Mouse (Mus musculus) MEL (cell line): ENCODE measurements at regions not wholly inside any gene's neighbourhood (a gene's known extent, or its start where the extent isn't known, plus 50 kb on each side); places are given as distances from the start of the nearest gene placed in this dataset.

Experiments
- CHD1 ChIP-seq: IDR thresholded peaks from 2 replicates; pipeline ENCODE4 v1.6.1; 2012; ENCODE audit warnings: low read depth, mild to moderate bottlenecking, inconsistent platforms, low read length, improper control_type of control experiment
- CTCF ChIP-seq, 3 experiments: IDR thresholded peaks in 2 of 3; conservative IDR thresholded peaks in 1 of 3; 2 replicates each; pipeline ENCODE4 v1.5.1; 2011 to 2012; ENCODE audit warnings: low read length in 3 of 3, low read depth in 2 of 3, mild to moderate bottlenecking in 2 of 3, improper control_type of control experiment in 1 of 3, inconsistent platforms in 1 of 3, mixed read lengths in 1 of 3, moderate library complexity in 1 of 3; ENCODE audit not compliant: control insufficient read depth in 1 of 3, insufficient read depth in 1 of 3, poor library complexity in 1 of 3, severe bottlenecking in 1 of 3
- EP300 ChIP-seq, 2 experiments: IDR thresholded peaks; 2 replicates each; pipeline ENCODE4 v1.6.1; 2011; ENCODE audit warnings: improper control_type of control experiment in 2 of 2, low read length in 2 of 2, low read depth in 1 of 2, mild to moderate bottlenecking in 1 of 2
- GABPA ChIP-seq: IDR thresholded peaks from 2 replicates; pipeline ENCODE4 v1.6.1; 2012; ENCODE audit warnings: low read depth, mild to moderate bottlenecking, inconsistent platforms, low read length, improper control_type of control experiment, moderate library complexity
- MAZ ChIP-seq: IDR thresholded peaks from 2 replicates; pipeline ENCODE4 v1.6.1; 2012; ENCODE audit warnings: low read depth, mild to moderate bottlenecking, inconsistent platforms, low read length, improper control_type of control experiment
- POLR2A ChIP-seq, 2 experiments: IDR thresholded peaks; 2 replicates each; pipeline ENCODE4 v1.6.1; 2011 to 2012; ENCODE audit warnings: low read length in 2 of 2, mild to moderate bottlenecking in 2 of 2, control low read depth in 1 of 2, improper control_type of control experiment in 1 of 2, low read depth in 1 of 2, moderate library complexity in 1 of 2; ENCODE audit not compliant: control insufficient read depth in 1 of 2, insufficient read depth in 1 of 2, poor library complexity in 1 of 2
- RAD21 ChIP-seq: IDR thresholded peaks from 2 replicates; pipeline ENCODE4 v1.6.1; 2011; ENCODE audit warnings: mild to moderate bottlenecking, low read depth, low read length, improper control_type of control experiment
- RCOR1 ChIP-seq: IDR thresholded peaks from 2 replicates; pipeline ENCODE4 v1.6.1; 2012; ENCODE audit warnings: low read depth, mild to moderate bottlenecking, inconsistent platforms, low read length, improper control_type of control experiment
- SMC3 ChIP-seq: IDR thresholded peaks from 2 replicates; pipeline ENCODE4 v1.6.1; 2011; ENCODE audit warnings: low read depth, low read length, improper control_type of control experiment
- TCF12 ChIP-seq: IDR thresholded peaks from 2 replicates; pipeline ENCODE4 v1.6.1; 2014; ENCODE audit warnings: low read depth, mild to moderate bottlenecking, inconsistent platforms, low read length, improper control_type of control experiment, moderate library complexity
- USF1 ChIP-seq: IDR thresholded peaks from 2 replicates; pipeline ENCODE4 v1.6.1; 2014; ENCODE audit warnings: low read depth, mild to moderate bottlenecking, inconsistent platforms, low read length, improper control_type of control experiment, moderate library complexity
- USF2 ChIP-seq, 2 experiments: IDR thresholded peaks; 2 replicates each; pipeline ENCODE4 v1.6.1; 2011 to 2012; ENCODE audit warnings: improper control_type of control experiment in 2 of 2, low read length in 2 of 2, borderline replicate concordance in 1 of 2, inconsistent platforms in 1 of 2, low read depth in 1 of 2, mild to moderate bottlenecking in 1 of 2; ENCODE audit not compliant: insufficient read depth in 1 of 2
- ZC3H11A ChIP-seq: IDR thresholded peaks from 2 replicates; pipeline ENCODE4 v1.6.1; 2012; ENCODE audit warnings: low read depth, mild to moderate bottlenecking, inconsistent platforms, low read length, improper control_type of control experiment
- ZMIZ1 ChIP-seq: IDR thresholded peaks from 2 replicates; pipeline ENCODE4 v1.6.1; 2012; ENCODE audit warnings: low read depth, mild to moderate bottlenecking, inconsistent platforms, low read length, improper control_type of control experiment, moderate library complexity

DNA sequence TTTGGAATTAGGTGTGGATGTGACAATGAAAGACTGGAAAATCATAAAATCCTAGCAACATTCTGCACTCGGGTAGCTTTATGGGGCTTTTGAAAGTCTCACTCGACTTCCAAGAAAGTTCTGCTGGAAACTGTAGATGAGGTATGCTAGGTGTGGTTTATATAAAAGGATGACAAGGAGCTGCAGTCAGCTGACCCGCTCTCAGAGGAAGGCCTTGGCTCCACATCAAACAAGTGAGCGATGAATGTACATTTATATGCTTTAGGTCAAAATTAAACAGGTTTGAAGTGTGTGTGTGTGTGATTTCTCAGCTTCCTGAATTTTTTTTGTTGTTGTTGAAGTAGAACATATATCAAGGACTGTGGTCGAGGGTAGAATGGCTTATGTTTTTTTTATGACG lies 174.9 kb downstream of the 1500009L16Rik start:
- no peak for TF ChIP-seq RCOR1
- TF ChIP-seq CTCF (IDR thresholded peaks at IDR 0.05 in 2 of 3, conservative IDR thresholded peaks at IDR 0.05 in 1 of 3; ENCODE audit: control insufficient read depth in 1 of 3, insufficient read depth in 1 of 3, low read depth in 2 of 3, low read length in 3 of 3, poor library complexity in 1 of 3, severe bottlenecking in 1 of 3), result no peak
- TF ChIP-seq USF2 (IDR thresholded peaks at IDR 0.05; ENCODE audit: borderline replicate concordance in 1 of 2, insufficient read depth in 1 of 2, low read depth in 1 of 2, low read length in 2 of 2), result no peak
- no peak for TF ChIP-seq USF1
- no peak for TF ChIP-seq EP300 (IDR thresholded peaks at IDR 0.05; ENCODE audit: low read depth in 1 of 2, low read length in 2 of 2)
- no peak for TF ChIP-seq MAZ
- no peak for TF ChIP-seq POLR2A (IDR thresholded peaks at IDR 0.05; ENCODE audit: control insufficient read depth in 1 of 2, insufficient read depth in 1 of 2, low read depth in 1 of 2, low read length in 2 of 2, poor library complexity in 1 of 2)
- no peak for TF ChIP-seq RAD21
- no peak for TF ChIP-seq TCF12
- no peak for TF ChIP-seq SMC3
- no peak for TF ChIP-seq ZMIZ1
- TF ChIP-seq GABPA, result no peak
- no peak for TF ChIP-seq ZC3H11A
- no peak for TF ChIP-seq CHD1
